Mouse (Mus musculus) right cerebral cortex, postnatal 36 days (tissue): ENCODE data around the gene Olfr156.
"Not testable (repeated sequence)": the region's sequence is repeated elsewhere in the genome, so short reads cannot be mapped to it uniquely, and the experiment has no call there.

Source experiments
- DNase-seq, 2 experiments: peaks; one replicate each; pipeline ENCODE4 v3.0.0; 2022; ENCODE audit warnings: low spot score in 2 of 2, mixed read lengths in 1 of 2

The Olfr156 gene

GRCm38 (mm10) chr4:43823845-43824337 is at the start of gene Olfr156:
Gene Olfr156, minus strand, starts transcription at chr4:43823895.
- no peak for DNase-seq

- no peak for DNase-seq
Measured at GRCm38 (mm10) chr4:43869821-43870220, 46.1 kb upstream of the Olfr156 start.

GRCm38 (mm10) chr4:43863298-43863697 is 39.6 kb upstream of the Olfr156 start:
- DNase-seq: no peak

- peak; percentile 15 to 31 for DNase-seq
Measured at GRCm38 (mm10) chr4:43860744-43861519, 37.2 kb upstream of the Olfr156 start.

GRCm38 (mm10) chr4:43859886-43860285 is 36.2 kb upstream of the Olfr156 start:
- DNase-seq: no peak

- no peak for DNase-seq
Measured at GRCm38 (mm10) chr4:43854101-43854500, 30.4 kb upstream of the Olfr156 start.

- DNase-seq: no peak
Measured at GRCm38 (mm10) chr4:43851265-43851664, 27.6 kb upstream of the Olfr156 start, which contains the start of gene Olfr155. Gene Olfr155, plus strand, starts transcription at chr4:43851565.

GRCm38 (mm10) chr4:43840101-43840500 is 16.4 kb upstream of the Olfr156 start, which contains the start of gene Olfr157:
Gene Olfr157, minus strand, starts transcription at chr4:43840201.
- no peak for DNase-seq

- DNase-seq: no peak
Measured at GRCm38 (mm10) chr4:43838326-43838725, 14.6 kb upstream of the Olfr156 start.

GRCm38 (mm10) chr4:43834749-43835148 is 11.1 kb upstream of the Olfr156 start:
- no peak for DNase-seq

- DNase-seq: no peak
Measured at GRCm38 (mm10) chr4:43833752-43834151, 10.1 kb upstream of the Olfr156 start.

- DNase-seq: no peak
Measured at GRCm38 (mm10) chr4:43832031-43832430, 8.3 kb upstream of the Olfr156 start.

GRCm38 (mm10) chr4:43828806-43829205 is 5.1 kb upstream of the Olfr156 start:
- DNase-seq: no peak

- DNase-seq: no peak
Measured at GRCm38 (mm10) chr4:43822896-43823550, 672 bp downstream of the Olfr156 start.

GRCm38 (mm10) chr4:43798936-43799335 is 24.8 kb downstream of the Olfr156 start:
- no peak for DNase-seq

GRCm38 (mm10) chr4:43795844-43796243 is 27.9 kb downstream of the Olfr156 start:
- not testable (repeated sequence) for DNase-seq

- no peak for DNase-seq
Measured at GRCm38 (mm10) chr4:43795296-43795695, 28.4 kb downstream of the Olfr156 start.

GRCm38 (mm10) chr4:43772304-43772703 is 51.4 kb downstream of the Olfr156 start:
- DNase-seq: no peak

- DNase-seq: no peak
Measured at GRCm38 (mm10) chr4:43771626-43772025, 52.1 kb downstream of the Olfr156 start.

GRCm38 (mm10) chr4:43770909-43771308 is 52.8 kb downstream of the Olfr156 start, which contains the start of gene Olfr159:
Gene Olfr159, minus strand, starts transcription at chr4:43771009.
- no peak for DNase-seq
